Mouse (Mus musculus) lung, postnatal 0 days (tissue): ENCODE measurements around the gene Cript. TPM values are rescaled to one million over a fixed set of nuclear protein-coding genes. Genes with fewer than 3 reads are reported as not detected.
"Not testable (repeated sequence)": the region's sequence is repeated elsewhere in the genome, so short reads cannot be mapped to it uniquely, and the experiment has no call there.

Experiments
- ATAC-seq: fragments of 200-750 bp; cut with Nextera tagmentation; 2 replicates; pipeline ENCODE4 v1.8.0; 2017; ENCODE audit warnings: moderate library complexity
- DNase-seq: peaks from one replicate; pipeline ENCODE4 v3.0.0-alpha.2; 2016; ENCODE audit warnings: low spot score
- H3K27ac ChIP-seq: fragments of 300-500 bp; sonication (generic); 2 replicates; pipeline ENCODE4 v1.5.1; 2014; ENCODE audit warnings: antibody characterized with exemption, mild to moderate bottlenecking, low read length, mixed read lengths
- H3K27me3 ChIP-seq: fragments of 300-500 bp; sonication (generic); replicated peaks from 2 replicates; pipeline ENCODE4 v1.6.1; 2014; ENCODE audit warnings: low read length, mixed read lengths; ENCODE audit not compliant: insufficient read depth
- H3K36me3 ChIP-seq: fragments of 300-500 bp; sonication (generic); 2 replicates; pipeline ENCODE4 v1.6.1; 2014; ENCODE audit warnings: low read length, mixed read lengths; ENCODE audit not compliant: insufficient read depth
- H3K4me1 ChIP-seq: fragments of 300-500 bp; sonication (generic); 2 replicates; pipeline ENCODE4 v1.6.1; 2014; ENCODE audit warnings: antibody characterized with exemption, low read depth, low read length, mixed read lengths; ENCODE audit not compliant: insufficient read depth
- H3K4me2 ChIP-seq: fragments of 300-500 bp; sonication (generic); replicated peaks from 2 replicates; pipeline ENCODE4 v1.6.1; 2014; ENCODE audit warnings: low read depth, mild to moderate bottlenecking, low read length, moderate library complexity, mixed read lengths
- H3K4me3 ChIP-seq: fragments of 300-500 bp; sonication (generic); 2 replicates; pipeline ENCODE4 v1.5.1; 2014; ENCODE audit warnings: low read depth, low read length
- H3K9ac ChIP-seq: fragments of 300-500 bp; sonication (generic); replicated peaks from 2 replicates; pipeline ENCODE4 v1.6.1; 2014; ENCODE audit warnings: low read depth, mild to moderate bottlenecking
- H3K9me3 ChIP-seq: fragments of 300-500 bp; sonication (generic); 2 replicates; pipeline ENCODE4 v1.6.1; 2016; ENCODE audit warnings: low read length, mixed read lengths
- CTCF ChIP-seq: IDR thresholded peaks from 2 replicates; pipeline ENCODE4 v1.5.1; 2016; ENCODE audit warnings: antibody characterized with exemption, mild to moderate bottlenecking
- EP300 ChIP-seq: IDR thresholded peaks from 2 replicates; pipeline ENCODE4 v1.6.1; 2016; ENCODE audit warnings: antibody characterized with exemption, mild to moderate bottlenecking, control low read depth
- WGBS: fragments of 180-500 bp; shearing (Covaris S2); extraction: QIAGEN DNeasy Blood & Tissue Kit; methylation state at CpG from one replicate; pipeline ENCODE4 v1.1.7; 2014; 5-methylcytosine and 5-hydroxymethylcytosine counted together
- polyA plus RNA-seq: library from polyadenylated mRNA; unstranded; fragments of >200 nt; fragmentation: Nextera tagmentation; extraction: Ambion mirVana; gene quantifications from 2 replicates; pipeline ENCODE4 v1.2.1, GENCODE M21; 2015

The Cript gene
- polyA plus RNA-seq, 1 experiment from 2014 or later: 164 TPM

GRCm38 (mm10) chr17:87062639-87063038 lies 37.3 kb downstream of the Cript start:
- Histone ChIP-seq H3K36me3 (no peaks in the 10 kb centered on the region), H3K4me1 (peaks cover 4% of the 10 kb centered on the region; the same call in 1 of the 2 replicates), H3K4me3 (no peak overlapping the region), H3K9me3 (no peaks in the 10 kb centered on the region), H3K27ac (peak overlapping the region; percentile 43), H3K27me3 (no peaks in the 10 kb centered on the region), H3K4me2 (no peak overlapping the region), H3K9ac (no peak overlapping the region)
- ATAC-seq (peak; percentile 11; the same call in 1 of the 2 replicates), DNase-seq (peak; percentile 10)
- 61% methylated on average over 9 of the region's 9 CpGs for WGBS
- TF ChIP-seq CTCF (no peak), EP300 (peak; percentile 16; the same call in 1 of the 2 replicates)

DNA sequence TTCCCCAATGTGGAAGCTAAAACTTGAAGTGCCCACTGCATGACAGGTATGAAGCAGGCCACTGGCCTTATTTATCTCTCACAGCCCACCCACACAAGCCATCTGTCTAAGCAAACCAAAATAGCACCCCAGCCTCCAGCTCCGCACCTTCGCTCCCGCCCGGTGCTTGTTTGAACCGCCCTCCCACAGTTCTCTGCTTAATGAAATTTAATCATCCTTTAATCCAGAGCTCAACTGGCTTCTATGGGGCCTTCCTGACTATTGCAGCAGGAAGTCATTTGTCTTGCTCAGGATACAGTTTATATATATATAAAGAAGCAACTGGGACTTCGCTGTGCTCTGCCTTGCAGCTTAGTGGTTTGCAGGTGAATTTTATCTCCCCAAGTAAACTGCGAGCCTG lies 38.1 kb downstream of the Cript start:
- ATAC-seq: peak; percentile 57; the same call in 1 of the 2 replicates
- WGBS: 44% methylated on average over 7 of the region's 7 CpGs
- TF ChIP-seq CTCF (no peak), EP300 (no peak)
- H3K36me3 ChIP-seq: no peaks in the 10 kb centered on the region
- DNase-seq: peak; percentile 45
- H3K4me2 ChIP-seq: no peak overlapping the region
- H3K9ac ChIP-seq: no peak overlapping the region
- no peaks in the 10 kb centered on the region for H3K9me3 ChIP-seq
- no peak overlapping the region for H3K4me3 ChIP-seq
- peaks cover 4% of the 10 kb centered on the region; the same call in 1 of the 2 replicates for H3K4me1 ChIP-seq
- no peak overlapping the region for H3K27ac ChIP-seq
- no peaks in the 10 kb centered on the region for H3K27me3 ChIP-seq

DNA sequence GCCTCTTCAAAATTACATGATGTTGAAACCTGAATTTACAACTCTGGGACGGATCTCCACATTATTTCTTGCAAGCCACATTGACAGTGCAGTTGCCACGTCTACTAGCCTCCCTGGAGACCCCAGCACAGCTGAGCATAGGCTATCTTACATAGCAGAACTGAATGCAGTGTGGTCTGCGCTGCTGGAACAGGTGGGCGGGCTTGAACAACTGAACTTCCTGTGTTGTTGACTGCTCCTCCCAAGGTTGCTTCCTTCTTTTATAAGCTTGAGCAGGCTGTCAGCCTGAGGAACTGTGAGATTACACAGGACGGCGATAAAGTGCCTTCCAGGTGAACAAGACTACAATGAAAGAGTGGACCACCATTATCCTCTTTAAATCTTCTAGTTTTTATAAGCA lies 38.6 kb downstream of the Cript start:
- H3K27ac ChIP-seq: no peak overlapping the region
- no peaks in the 10 kb centered on the region for H3K9me3 ChIP-seq
- H3K36me3 ChIP-seq: no peaks in the 10 kb centered on the region
- peaks cover 4% of the 10 kb centered on the region; the same call in 1 of the 2 replicates for H3K4me1 ChIP-seq
- ATAC-seq (peak; percentile 37; the same call in 1 of the 2 replicates), DNase-seq (no peak)
- TF ChIP-seq EP300: no peak
- no peak for TF ChIP-seq CTCF
- 51% methylated on average over 6 of the region's 6 CpGs for WGBS
- H3K4me3 ChIP-seq: no peak overlapping the region
- H3K9ac ChIP-seq: no peak overlapping the region
- no peaks in the 10 kb centered on the region for H3K27me3 ChIP-seq
- no peak overlapping the region for H3K4me2 ChIP-seq

GRCm38 (mm10) chr17:87068997-87069396 lies 43.6 kb downstream of the Cript start:
- ATAC-seq: no peak

DNA sequence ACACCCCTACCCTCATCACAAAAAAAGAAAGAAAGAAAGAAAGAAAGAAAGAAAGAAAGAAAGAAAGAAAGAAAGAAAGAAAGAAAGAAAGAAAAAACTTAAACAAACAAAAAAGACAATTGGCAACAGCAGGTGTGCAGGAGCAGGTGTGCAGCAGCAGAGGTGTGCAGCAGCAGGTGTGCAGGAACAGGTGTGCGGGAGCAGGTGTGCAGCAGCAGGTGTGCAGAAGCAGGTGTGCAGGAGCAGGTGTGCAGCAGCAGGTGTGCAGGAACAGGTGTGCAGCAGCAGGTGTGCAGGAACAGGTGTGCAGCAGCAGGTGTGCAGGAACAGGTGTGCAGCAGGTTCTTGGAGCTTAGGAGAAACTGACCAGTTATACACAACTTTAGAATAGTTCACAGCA lies 46.8 kb downstream of the Cript start:
- not testable (repeated sequence) for H3K27ac ChIP-seq, DNase-seq, H3K4me1 ChIP-seq, ATAC-seq, H3K9me3 ChIP-seq, H3K9ac ChIP-seq, H3K27me3 ChIP-seq, H3K36me3 ChIP-seq, H3K4me3 ChIP-seq, H3K4me2 ChIP-seq
- WGBS: 78% methylated on average over 1 of the region's 1 CpGs

More at GRCm38 (mm10) chr17:87068997-87069396, 43.6 kb downstream of the Cript start:
- TF ChIP-seq CTCF: no peak
- TF ChIP-seq EP300: no peak
- no peaks in the 10 kb centered on the region for H3K4me1 ChIP-seq
- no peaks in the 10 kb centered on the region for H3K9me3 ChIP-seq
- 91% methylated on average over 4 of the region's 4 CpGs for WGBS
- no peak for DNase-seq
- H3K4me2 ChIP-seq: no peak overlapping the region
- no peak overlapping the region for H3K4me3 ChIP-seq
- H3K36me3 ChIP-seq: no peaks in the 10 kb centered on the region
- no peak overlapping the region for H3K27ac ChIP-seq
- no peak overlapping the region for H3K9ac ChIP-seq
- H3K27me3 ChIP-seq: no peaks in the 10 kb centered on the region

DNA sequence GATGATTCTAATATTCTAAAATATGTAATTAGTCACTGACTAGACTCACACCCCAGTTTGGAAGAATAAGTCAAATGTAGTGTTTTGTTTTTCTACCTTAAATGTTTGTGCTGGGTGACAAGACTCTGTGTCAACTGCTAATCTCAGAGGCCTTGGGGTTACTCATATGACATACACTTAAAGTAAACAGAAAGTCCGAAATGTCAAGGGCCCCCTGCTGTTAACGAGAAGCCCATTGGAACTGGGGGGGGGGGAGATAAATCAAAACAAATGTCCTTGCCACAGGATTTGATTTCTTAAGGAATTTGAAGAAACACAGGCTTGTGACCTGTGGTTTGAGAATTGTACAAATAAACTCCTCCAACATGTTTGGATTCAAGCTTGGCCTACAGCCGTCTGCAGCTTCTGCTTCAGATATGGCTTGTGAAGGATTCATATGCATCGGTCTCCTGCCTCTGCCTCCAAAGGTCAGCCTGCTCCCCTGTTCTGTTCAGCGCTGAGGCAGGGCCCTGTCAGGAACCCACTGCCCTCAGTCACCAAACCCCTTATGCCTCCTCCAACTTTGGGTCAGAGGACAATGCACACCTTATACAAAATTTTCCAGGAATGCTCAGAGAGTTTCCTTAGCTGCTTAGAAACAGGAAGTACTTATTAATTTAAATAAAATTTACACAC lies 47.6 kb downstream of the Cript start:
- Histone ChIP-seq H3K4me2 (no peak overlapping the region), H3K4me1 (no peaks in the 10 kb centered on the region), H3K9ac (no peak overlapping the region), H3K4me3 (no peak overlapping the region), H3K36me3 (no peaks in the 10 kb centered on the region), H3K27ac (no peak overlapping the region), H3K27me3 (no peaks in the 10 kb centered on the region), H3K9me3 (no peaks in the 10 kb centered on the region)
- no peak for ATAC-seq
- no peak for DNase-seq
- 36% methylated on average over 5 of the region's 5 CpGs for WGBS
- no peak for TF ChIP-seq CTCF
- TF ChIP-seq EP300: no peak

DNA sequence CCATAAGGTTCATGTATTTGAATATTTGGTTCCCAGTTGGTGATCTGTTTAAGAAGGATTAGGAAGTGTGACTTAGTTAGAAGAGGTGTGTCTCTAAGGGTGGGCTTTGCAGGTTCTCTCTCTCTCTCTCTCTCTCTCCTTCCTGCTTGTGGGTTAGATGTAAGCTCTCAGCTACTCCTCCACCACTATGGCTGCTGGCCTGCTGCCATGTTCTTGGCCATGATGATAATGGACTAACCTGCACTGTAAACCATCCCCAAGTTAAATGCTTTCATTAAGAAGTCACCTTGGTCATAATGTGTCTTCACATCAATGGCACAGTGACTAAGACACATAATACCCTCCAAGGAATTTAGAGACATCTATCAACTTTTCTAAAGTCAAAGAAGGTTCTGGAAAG lies 48.1 kb downstream of the Cript start:
- DNase-seq (no peak), ATAC-seq (no peak)
- Histone ChIP-seq H3K4me2 (no peak overlapping the region), H3K27ac (no peak overlapping the region), H3K4me3 (no peak overlapping the region), H3K4me1 (no peaks in the 10 kb centered on the region), H3K9ac (no peak overlapping the region), H3K9me3 (no peaks in the 10 kb centered on the region), H3K27me3 (no peaks in the 10 kb centered on the region), H3K36me3 (no peaks in the 10 kb centered on the region)
- TF ChIP-seq EP300: no peak
- TF ChIP-seq CTCF: no peak

GRCm38 (mm10) chr17:87078217-87078616 lies 52.9 kb downstream of the Cript start:
- not testable (repeated sequence) for H3K27me3 ChIP-seq, H3K9me3 ChIP-seq, H3K4me3 ChIP-seq, H3K36me3 ChIP-seq, DNase-seq, H3K9ac ChIP-seq, H3K4me1 ChIP-seq, ATAC-seq, H3K4me2 ChIP-seq, H3K27ac ChIP-seq
- 90% methylated on average over 17 of the region's 17 CpGs for WGBS
